Mouse (Mus musculus) liver, postnatal 0 days (tissue): ENCODE results near the gene Atl1. TPM values are rescaled to one million over a fixed set of nuclear protein-coding genes. Genes with fewer than 3 reads are reported as not detected.

Source experiments
- ATAC-seq: fragments of 200-750 bp; cut with Nextera tagmentation; 2 replicates; pipeline ENCODE4 v1.8.0; 2017; ENCODE audit warnings: mild to moderate bottlenecking, moderate library complexity
- DNase-seq: peaks from one replicate; pipeline ENCODE4 v3.0.0-alpha.2; 2016
- H3K27ac ChIP-seq: fragments of 300-500 bp; sonication (generic); 2 replicates; pipeline ENCODE4 v1.5.1; 2014; ENCODE audit warnings: antibody characterized with exemption, moderate library complexity, mild to moderate bottlenecking, low read depth
- H3K27me3 ChIP-seq: fragments of 300-500 bp; sonication (generic); 2 replicates; pipeline ENCODE4 v1.6.1; 2014; ENCODE audit warnings: low read length, control low read depth, mixed read lengths; ENCODE audit not compliant: insufficient read depth
- H3K36me3 ChIP-seq: fragments of 300-500 bp; sonication (generic); replicated peaks from 2 replicates; pipeline ENCODE4 v1.6.1; 2014; ENCODE audit warnings: mild to moderate bottlenecking, control low read depth, low read length, moderate library complexity, mixed read lengths; ENCODE audit not compliant: insufficient read depth
- H3K4me1 ChIP-seq: fragments of 300-500 bp; sonication (generic); 2 replicates; pipeline ENCODE4 v1.6.1; 2014; ENCODE audit warnings: antibody characterized with exemption, mild to moderate bottlenecking, control low read depth; ENCODE audit not compliant: insufficient read depth
- H3K4me2 ChIP-seq: fragments of 300-500 bp; sonication (generic); 2 replicates; pipeline ENCODE4 v1.6.1; 2014; ENCODE audit warnings: low read depth, mild to moderate bottlenecking, low read length, moderate library complexity, mixed read lengths
- H3K4me3 ChIP-seq: fragments of 300-500 bp; sonication (generic); 2 replicates; pipeline ENCODE4 v1.5.1; 2014; ENCODE audit warnings: low read depth, low read length
- H3K9ac ChIP-seq: fragments of 300-500 bp; sonication (generic); replicated peaks from 2 replicates; pipeline ENCODE4 v1.6.1; 2014; ENCODE audit warnings: mild to moderate bottlenecking, moderate library complexity
- H3K9me3 ChIP-seq: fragments of 300-500 bp; sonication (generic); 2 replicates; pipeline ENCODE4 v1.6.1; 2016; ENCODE audit warnings: mild to moderate bottlenecking, control low read depth, low read length, mixed read lengths
- CTCF ChIP-seq: sonication (generic); IDR thresholded peaks from 2 replicates; pipeline ENCODE4 v1.5.1; 2016; ENCODE audit warnings: antibody characterized with exemption, low read depth
- EP300 ChIP-seq: IDR thresholded peaks from 2 replicates; pipeline ENCODE4 v1.6.1; 2016; ENCODE audit warnings: antibody characterized with exemption, low read depth, mild to moderate bottlenecking
- WGBS: fragments of 180-500 bp; shearing (Covaris S2); extraction: QIAGEN DNeasy Blood & Tissue Kit; methylation state at CpG from one replicate; pipeline ENCODE4 v1.1.7; 2014; ENCODE audit not compliant: insufficient replicate concordance; 5-methylcytosine and 5-hydroxymethylcytosine counted together
- polyA plus RNA-seq: library from polyadenylated mRNA; unstranded; fragments of >200 nt; fragmentation: Nextera tagmentation; extraction: Ambion mirVana; gene quantifications from 2 replicates; pipeline ENCODE4 v1.2.1, GENCODE M21; 2015

The Atl1 gene
- polyA plus RNA-seq, 1 experiment from 2014 or later = 1.0 TPM

DNA sequence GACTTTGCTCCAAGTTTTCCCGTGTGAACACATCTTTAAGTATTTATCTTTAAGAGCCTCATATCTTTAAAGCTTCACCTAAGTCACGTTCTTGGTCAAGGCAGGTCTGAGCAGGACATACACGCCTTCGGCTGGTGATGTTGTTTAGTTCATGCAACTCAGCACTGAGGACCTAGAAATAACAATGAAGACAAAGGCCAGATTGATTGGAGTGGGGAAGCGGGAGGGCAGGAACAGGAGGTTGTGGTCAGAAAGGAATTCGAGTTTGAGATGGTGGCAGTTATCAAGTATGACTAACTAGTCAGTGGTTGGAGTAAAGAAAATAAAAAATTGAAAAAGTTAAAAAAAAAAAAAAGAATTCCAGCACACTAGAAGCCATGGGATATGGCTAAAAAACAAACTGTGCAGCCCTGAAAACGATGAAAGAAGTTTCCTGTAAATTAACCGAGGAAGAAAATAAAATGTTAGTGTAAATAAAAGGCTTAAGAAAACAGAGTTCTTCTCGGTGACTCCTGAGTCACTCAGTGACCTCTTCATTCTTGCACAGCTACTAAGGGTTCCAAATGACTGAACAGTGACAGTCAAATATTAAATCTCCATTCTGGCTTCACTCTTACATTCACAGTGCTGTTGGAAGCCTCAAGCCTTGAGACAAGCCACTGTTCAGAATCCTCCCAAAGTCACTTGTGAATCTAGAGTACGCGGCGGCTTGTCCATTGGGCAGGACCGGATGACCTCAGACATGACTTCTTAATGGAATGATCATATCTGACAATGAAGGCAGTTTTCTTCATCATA is 106.0 kb downstream of the Atl1 start:
- Histone ChIP-seq H3K9ac (no peak overlapping the region), H3K4me1 (no peaks in the 10 kb centered on the region), H3K4me3 (no peak overlapping the region), H3K36me3 (no peaks in the 10 kb centered on the region), H3K27me3 (no peaks in the 10 kb centered on the region), H3K27ac (no peak overlapping the region), H3K9me3 (no peaks in the 10 kb centered on the region), H3K4me2 (no peak overlapping the region)
- WGBS = 61% methylated on average over 13 of the region's 13 CpGs
- no peak for TF ChIP-seq CTCF
- no peak for TF ChIP-seq EP300
- ATAC-seq (no peak), DNase-seq (no peak)

DNA sequence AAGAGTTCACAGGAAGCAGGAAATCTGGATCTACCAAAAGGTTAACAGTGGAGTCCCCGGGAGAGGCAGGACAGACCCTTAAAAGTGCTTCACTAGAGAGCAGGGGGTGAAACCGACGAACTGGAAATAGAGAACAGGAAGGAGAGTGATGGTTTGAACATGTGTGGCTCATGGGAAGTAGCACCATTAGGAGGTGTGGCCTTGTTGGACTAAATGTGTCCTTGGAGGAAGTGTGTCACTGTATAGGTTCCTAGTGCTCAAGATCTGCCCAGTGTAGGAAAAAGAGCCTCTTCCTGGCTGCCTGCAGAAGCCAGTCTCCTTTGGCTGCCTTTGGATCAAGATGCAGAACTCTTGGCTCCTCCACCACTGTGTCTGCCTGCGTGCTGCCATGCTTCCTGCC is 112.7 kb downstream of the Atl1 start:
- no peaks in the 10 kb centered on the region for H3K9me3 ChIP-seq
- no peak overlapping the region for H3K4me2 ChIP-seq
- WGBS = 56% methylated on average over 4 of the region's 4 CpGs
- no peaks in the 10 kb centered on the region for H3K27me3 ChIP-seq
- H3K36me3 ChIP-seq = no peaks in the 10 kb centered on the region
- H3K4me3 ChIP-seq = no peak overlapping the region
- DNase-seq (no peak), ATAC-seq (no peak)
- no peak overlapping the region for H3K9ac ChIP-seq
- TF ChIP-seq CTCF (no peak), EP300 (no peak)
- no peaks in the 10 kb centered on the region for H3K4me1 ChIP-seq
- no peak overlapping the region for H3K27ac ChIP-seq

DNA sequence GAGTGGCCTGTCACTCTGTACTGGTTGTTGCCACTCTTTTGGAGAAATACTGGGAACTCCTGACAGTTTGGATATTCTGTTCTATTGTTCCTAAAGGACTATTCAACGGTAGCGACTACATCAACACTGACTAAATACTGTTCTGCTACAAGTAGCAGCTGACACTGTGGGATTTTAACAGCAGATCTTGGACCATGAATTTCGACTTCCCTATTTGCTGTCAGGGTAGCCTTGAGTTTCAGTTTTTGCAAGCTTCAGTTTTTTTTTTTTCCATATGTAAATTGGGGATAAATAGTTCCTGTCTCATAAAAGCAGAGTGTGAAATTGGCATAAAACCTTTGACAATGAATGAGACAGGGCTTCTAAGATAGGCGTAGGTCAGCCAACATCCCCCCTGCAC is 117.9 kb downstream of the Atl1 start:
- ATAC-seq (no peak), DNase-seq (no peak)
- WGBS = 83% methylated on average over 4 of the region's 4 CpGs
- TF ChIP-seq CTCF = no peak
- TF ChIP-seq EP300 = no peak
- Histone ChIP-seq H3K4me3 (no peak overlapping the region), H3K4me1 (no peaks in the 10 kb centered on the region), H3K9ac (no peak overlapping the region), H3K27me3 (no peaks in the 10 kb centered on the region), H3K4me2 (no peak overlapping the region), H3K27ac (no peak overlapping the region), H3K36me3 (0 out of 2 replicates have a peak, but pooled peaks cover 3% of the 10 kb centered on the region), H3K9me3 (0 out of 2 replicates have a peak, but pooled peaks cover 3% of the 10 kb centered on the region)

DNA sequence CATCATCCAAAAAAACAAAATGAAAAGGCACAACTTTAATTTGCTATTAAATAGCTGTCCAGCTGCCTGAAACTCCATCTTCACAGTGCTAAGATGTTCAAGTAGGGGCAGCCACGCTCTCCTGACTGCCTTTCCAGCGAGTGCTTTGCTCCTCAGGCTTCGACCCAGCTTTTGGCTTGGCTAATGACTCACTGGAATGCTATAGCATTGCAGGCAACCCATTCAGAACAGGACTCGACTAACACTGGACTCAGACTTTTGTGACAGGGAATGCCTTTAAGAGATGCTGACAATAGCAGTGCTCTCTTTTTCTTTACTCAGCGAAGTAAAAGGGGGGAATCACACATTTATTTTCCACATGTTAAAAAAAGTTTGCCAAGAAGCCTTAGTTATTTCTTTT is 119.3 kb downstream of the Atl1 start:
- no peak overlapping the region for H3K4me2 ChIP-seq
- H3K4me3 ChIP-seq = no peak overlapping the region
- H3K9me3 ChIP-seq = 0 out of 2 replicates have a peak, but pooled peaks cover 3% of the 10 kb centered on the region
- H3K27me3 ChIP-seq = no peaks in the 10 kb centered on the region
- no peak overlapping the region for H3K9ac ChIP-seq
- no peak overlapping the region for H3K27ac ChIP-seq
- no peak for ATAC-seq
- no peak for TF ChIP-seq EP300
- no peak for TF ChIP-seq CTCF
- DNase-seq = no peak
- WGBS = 80% methylated on average over 5 of the region's 5 CpGs
- H3K4me1 ChIP-seq = no peaks in the 10 kb centered on the region
- 0 out of 2 replicates have a peak, but pooled peaks cover 3% of the 10 kb centered on the region for H3K36me3 ChIP-seq

DNA sequence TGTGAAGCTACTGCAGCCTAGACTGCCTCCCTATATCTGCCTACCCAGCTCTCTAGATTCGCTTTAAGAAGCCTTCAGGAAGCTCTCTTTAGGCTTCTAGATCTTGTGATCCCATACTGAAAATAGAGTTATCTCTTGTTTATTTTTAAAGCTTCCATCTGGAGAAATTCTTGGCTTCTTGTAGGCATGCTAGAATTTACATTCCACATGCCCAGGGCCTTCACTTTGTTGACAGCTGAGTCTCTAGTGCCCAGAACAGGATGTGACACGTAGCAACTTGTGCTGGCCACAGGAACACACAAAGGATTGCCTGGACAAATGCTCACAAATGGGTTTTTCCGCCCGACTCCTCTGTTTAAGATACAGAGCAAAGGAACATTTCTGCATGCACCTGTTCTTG is 123.5 kb downstream of the Atl1 start:
- Histone ChIP-seq H3K9me3 (0 out of 2 replicates have a peak, but pooled peaks cover under 1% of the 10 kb centered on the region), H3K4me1 (no peaks in the 10 kb centered on the region), H3K4me3 (no peak overlapping the region), H3K36me3 (0 out of 2 replicates have a peak, but pooled peaks cover 11% of the 10 kb centered on the region), H3K27me3 (no peaks in the 10 kb centered on the region), H3K27ac (no peak overlapping the region), H3K4me2 (no peak overlapping the region), H3K9ac (no peak overlapping the region)
- DNase-seq = no peak
- 72% methylated on average over 4 of the region's 4 CpGs for WGBS
- TF ChIP-seq EP300 (no peak), CTCF (no peak)
- no peak for ATAC-seq

Other genes with a start within 250 kb of the Atl1 start
- gene Sos2, start 210.8 kb upstream of the Atl1 start, polyA plus RNA-seq = 2.9 and 3.5 TPM in 2 replicates
- 10.4 and 10.5 TPM in 2 replicates for gene L2hgdh, start 167.7 kb upstream of the Atl1 start, polyA plus RNA-seq
- 18.3 and 20.3 TPM in 2 replicates for gene Atp5s, start 167.7 kb upstream of the Atl1 start, polyA plus RNA-seq
- 1.8 and 2.2 TPM in 2 replicates for gene Cdkl1, start 101.3 kb upstream of the Atl1 start, polyA plus RNA-seq
- 11.7 and 11.8 TPM in 2 replicates for gene Map4k5, start 586 bp downstream of the Atl1 start, polyA plus RNA-seq
- 3.4 and 3.6 TPM in 2 replicates for gene Sav1, start 94.4 kb downstream of the Atl1 start, polyA plus RNA-seq
- 1.9 and 2.9 TPM in 2 replicates for gene Nin, start 221.1 kb downstream of the Atl1 start, polyA plus RNA-seq